Mouse (Mus musculus) intestine, postnatal 0 days (tissue): ENCODE measurements around the gene Vpreb2. TPM values are rescaled to one million over a fixed set of nuclear protein-coding genes. Genes with fewer than 3 reads are reported as not detected.
A peak's percentile ranks its signal among the peaks of the same experiment; 100 is the strongest.
"Not testable (repeated sequence)": the region's sequence is repeated elsewhere in the genome, so short reads cannot be mapped to it uniquely, and the experiment has no call there.

Source experiments
- ATAC-seq: fragments of 200-750 bp; cut with Nextera tagmentation; 2 replicates; pipeline ENCODE4 v1.8.0; 2017; ENCODE audit warnings: mild to moderate bottlenecking, moderate TSS enrichment, moderate library complexity
- H3K27ac ChIP-seq: fragments of 300-500 bp; sonication (generic); 2 replicates; pipeline ENCODE4 v1.5.1; 2014; ENCODE audit warnings: mild to moderate bottlenecking, low read depth, low read length, moderate library complexity
- H3K27me3 ChIP-seq: fragments of 300-500 bp; sonication (generic); replicated peaks from 2 replicates; pipeline ENCODE4 v1.6.1; 2014; ENCODE audit warnings: low read length, mixed read lengths; ENCODE audit not compliant: control insufficient read depth, insufficient read depth
- H3K36me3 ChIP-seq: fragments of 300-500 bp; sonication (generic); 2 replicates; pipeline ENCODE4 v1.6.1; 2014; ENCODE audit warnings: mild to moderate bottlenecking, moderate library complexity; ENCODE audit not compliant: control insufficient read depth, insufficient read depth
- H3K4me1 ChIP-seq: fragments of 300-500 bp; sonication (generic); replicated peaks from 2 replicates; pipeline ENCODE4 v1.6.1; 2014; ENCODE audit warnings: antibody characterized with exemption, low read length, mixed read lengths; ENCODE audit not compliant: control insufficient read depth, insufficient read depth
- H3K4me2 ChIP-seq: fragments of 300-500 bp; sonication (generic); replicated peaks from 2 replicates; pipeline ENCODE4 v1.6.1; 2014; ENCODE audit warnings: low read depth, mild to moderate bottlenecking, moderate library complexity
- H3K4me3 ChIP-seq: fragments of 300-500 bp; sonication (generic); 2 replicates; pipeline ENCODE4 v1.5.1; 2014; ENCODE audit warnings: low read depth, low read length
- H3K9ac ChIP-seq: fragments of 300-500 bp; sonication (generic); 2 replicates; pipeline ENCODE4 v1.6.1; 2014; ENCODE audit warnings: mild to moderate bottlenecking, low read depth, low read length
- H3K9me3 ChIP-seq: fragments of 300-500 bp; sonication (generic); 2 replicates; pipeline ENCODE4 v1.6.1; 2016; ENCODE audit warnings: mixed run types; ENCODE audit not compliant: control insufficient read depth
- CTCF ChIP-seq: sonication (generic); IDR thresholded peaks from 2 replicates; pipeline ENCODE4 v1.5.1; 2016; ENCODE audit warnings: low read depth, mild to moderate bottlenecking, control low read depth, antibody characterized with exemption, moderate library complexity
- WGBS: fragments of 180-500 bp; shearing (Covaris S2); extraction: QIAGEN DNeasy Blood & Tissue Kit; methylation state at CpG from one replicate; pipeline ENCODE4 v1.1.7; 2014; 5-methylcytosine and 5-hydroxymethylcytosine counted together
- polyA plus RNA-seq: library from polyadenylated mRNA; unstranded; fragments of >200 nt; fragmentation: Nextera tagmentation; extraction: Ambion mirVana; gene quantifications from 2 replicates; pipeline ENCODE4 v1.2.1, GENCODE M21; 2015

Vpreb2 gene
- polyA plus RNA-seq, 1 experiment from 2014 or later, result not detected

DNA sequence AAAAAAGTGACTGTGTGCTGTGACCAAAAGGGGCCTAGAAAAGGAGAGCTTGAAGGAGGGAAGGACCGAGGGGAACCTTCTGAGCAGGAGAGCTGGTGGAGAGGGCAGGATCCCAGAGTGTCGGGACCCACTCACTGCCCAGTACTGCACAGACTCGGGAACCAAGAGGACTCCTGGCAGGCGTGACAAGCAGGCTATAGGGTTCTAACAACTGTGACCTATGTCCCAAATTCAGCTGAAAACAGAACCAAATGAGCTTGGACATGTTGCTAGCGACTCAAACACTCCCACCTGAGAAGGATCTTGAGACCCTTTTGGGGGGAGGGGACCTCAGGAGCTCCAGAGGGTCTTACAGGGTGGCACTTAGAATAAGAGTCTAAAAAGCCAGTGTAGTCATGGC, 4.8 kb downstream of the Vpreb2 start:
- Histone ChIP-seq H3K9me3 (0 out of 2 replicates have a peak, but pooled peaks cover 5% of the 10 kb centered on the region), H3K36me3 (no peaks in the 10 kb centered on the region), H3K4me1 (no peaks in the 10 kb centered on the region), H3K27me3 (no peaks in the 10 kb centered on the region), H3K9ac (no peak overlapping the region), H3K4me3 (no peak overlapping the region), H3K4me2 (no peak overlapping the region), H3K27ac (no peak overlapping the region)
- no peak for ATAC-seq
- TF ChIP-seq CTCF, result no peak
- WGBS, result 67% methylated on average over 5 of the region's 5 CpGs

DNA sequence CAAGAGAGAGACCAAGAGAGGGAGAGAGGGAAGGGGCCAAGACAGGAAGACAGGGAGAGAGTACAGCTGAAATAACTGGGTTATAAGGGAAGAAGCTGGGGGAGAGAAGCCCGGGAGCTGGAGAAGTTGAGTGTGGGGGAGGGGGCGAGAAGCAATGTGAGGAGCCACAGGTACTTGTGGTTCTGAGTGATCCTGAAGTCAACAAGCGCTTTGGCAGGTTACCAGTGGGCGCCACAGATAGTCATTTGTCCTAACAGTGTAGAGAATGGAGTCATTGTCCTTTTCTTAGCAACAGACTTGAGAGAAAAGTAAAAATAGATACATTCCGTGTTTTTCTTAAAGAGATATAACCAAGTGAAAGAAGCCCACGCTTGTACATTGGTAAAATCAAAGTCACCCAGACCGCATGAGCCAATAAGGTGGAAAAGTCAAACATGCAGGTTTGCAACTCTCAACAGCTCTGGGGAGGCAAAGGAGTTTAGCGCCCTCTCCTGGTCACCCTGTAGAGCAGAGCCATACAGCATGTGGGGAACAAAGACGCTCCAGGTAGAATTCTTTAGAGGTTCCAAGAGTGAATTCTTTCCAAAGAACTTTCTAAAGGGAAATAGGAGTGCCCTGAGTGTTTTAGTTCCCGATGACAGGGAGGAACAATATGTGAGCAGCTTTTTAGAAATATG, 6.4 kb downstream of the Vpreb2 start:
- peak; percentile 68 for ATAC-seq
- no peaks in the 10 kb centered on the region for H3K36me3 ChIP-seq
- no peak overlapping the region for H3K4me3 ChIP-seq
- H3K9ac ChIP-seq, result no peak overlapping the region
- no peaks in the 10 kb centered on the region for H3K4me1 ChIP-seq
- H3K27me3 ChIP-seq, result no peaks in the 10 kb centered on the region
- WGBS, result 52% methylated on average over 10 of the region's 10 CpGs
- no peak overlapping the region for H3K27ac ChIP-seq
- 0 out of 2 replicates have a peak, but pooled peaks cover 9% of the 10 kb centered on the region for H3K9me3 ChIP-seq
- no peak overlapping the region for H3K4me2 ChIP-seq
- peak; percentile 90 for TF ChIP-seq CTCF

DNA sequence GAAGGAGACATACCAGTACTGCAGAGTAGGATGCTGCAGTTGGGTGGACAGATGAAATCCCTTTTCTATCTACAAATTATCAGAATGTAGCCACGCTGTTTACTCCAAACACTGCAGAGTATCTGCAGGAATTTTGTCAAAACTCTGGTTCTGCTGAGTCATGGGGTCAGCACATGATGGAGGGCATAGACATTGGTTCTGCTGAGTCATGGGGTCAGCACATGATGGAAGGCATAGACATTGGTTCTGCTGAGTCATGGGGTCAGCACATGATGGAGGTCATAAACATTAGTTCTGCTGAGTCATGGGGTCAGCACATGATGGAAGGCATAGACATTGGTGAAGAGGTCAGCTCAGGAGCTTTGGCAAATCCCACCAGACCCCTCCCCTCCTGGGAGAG, 7.5 kb downstream of the Vpreb2 start:
- 90% methylated on average over 1 of the region's 1 CpGs for WGBS
- H3K27me3 ChIP-seq, result no peaks in the 10 kb centered on the region
- TF ChIP-seq CTCF, result no peak
- no peak overlapping the region for H3K27ac ChIP-seq
- 0 out of 2 replicates have a peak, but pooled peaks have one; percentile 4 for ATAC-seq
- no peaks in the 10 kb centered on the region for H3K4me1 ChIP-seq
- H3K36me3 ChIP-seq, result no peaks in the 10 kb centered on the region
- no peak overlapping the region for H3K4me3 ChIP-seq
- H3K9me3 ChIP-seq, result 0 out of 2 replicates have a peak, but pooled peaks cover 9% of the 10 kb centered on the region
- no peak overlapping the region for H3K9ac ChIP-seq
- no peak overlapping the region for H3K4me2 ChIP-seq

DNA sequence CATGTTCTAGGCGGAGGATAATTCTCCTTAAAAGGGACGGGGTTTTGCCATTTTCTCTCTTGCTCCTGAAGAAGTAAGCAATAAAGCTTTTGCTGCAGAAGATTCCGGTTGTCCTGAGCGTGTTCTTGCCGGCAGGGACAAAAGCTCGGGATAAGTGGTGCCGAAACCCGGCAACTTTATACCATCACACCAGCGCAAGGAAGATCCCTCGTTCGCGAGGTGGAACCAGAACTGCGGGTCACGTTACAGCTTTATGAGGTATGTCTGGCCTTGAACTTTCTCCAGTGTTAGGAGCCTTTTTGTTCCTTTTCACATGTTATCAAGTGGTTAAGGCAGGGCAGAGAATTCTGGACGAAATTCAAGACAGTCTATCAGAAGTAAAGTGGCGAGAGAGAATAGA, 12.1 kb downstream of the Vpreb2 start:
- not testable (repeated sequence) for H3K4me3 ChIP-seq, ATAC-seq, H3K36me3 ChIP-seq, H3K9me3 ChIP-seq, H3K4me1 ChIP-seq, H3K27me3 ChIP-seq, H3K9ac ChIP-seq, H3K27ac ChIP-seq, H3K4me2 ChIP-seq
- 98% methylated on average over 16 of the region's 16 CpGs for WGBS

DNA sequence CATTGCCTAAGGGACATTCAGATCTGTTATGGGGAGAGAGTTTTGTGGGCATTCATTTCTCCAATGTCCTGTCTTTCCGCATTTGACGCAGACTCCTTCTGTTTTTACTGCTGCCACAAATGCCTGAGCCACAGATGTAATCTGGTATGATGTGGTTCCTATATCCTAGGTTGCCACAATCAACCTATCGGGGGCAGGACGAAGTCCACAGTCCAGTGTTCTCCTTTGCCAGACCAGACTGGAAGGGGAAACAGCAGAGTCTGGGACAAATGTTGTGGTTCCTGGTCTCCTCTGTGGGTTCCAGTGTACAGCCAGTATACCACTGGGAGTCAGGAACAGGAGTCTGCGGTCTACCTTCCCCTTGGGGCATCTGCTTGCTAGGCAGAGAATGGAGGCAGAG, 19.4 kb downstream of the Vpreb2 start:
- 68% methylated on average over 5 of the region's 5 CpGs for WGBS
- Histone ChIP-seq H3K36me3 (no peaks in the 10 kb centered on the region), H3K9me3 (no peaks in the 10 kb centered on the region), H3K27ac (no peak overlapping the region), H3K4me3 (no peak overlapping the region), H3K27me3 (no peaks in the 10 kb centered on the region), H3K4me1 (no peaks in the 10 kb centered on the region), H3K9ac (no peak overlapping the region), H3K4me2 (no peak overlapping the region)
- TF ChIP-seq CTCF, result no peak
- ATAC-seq, result peak; percentile 63

DNA sequence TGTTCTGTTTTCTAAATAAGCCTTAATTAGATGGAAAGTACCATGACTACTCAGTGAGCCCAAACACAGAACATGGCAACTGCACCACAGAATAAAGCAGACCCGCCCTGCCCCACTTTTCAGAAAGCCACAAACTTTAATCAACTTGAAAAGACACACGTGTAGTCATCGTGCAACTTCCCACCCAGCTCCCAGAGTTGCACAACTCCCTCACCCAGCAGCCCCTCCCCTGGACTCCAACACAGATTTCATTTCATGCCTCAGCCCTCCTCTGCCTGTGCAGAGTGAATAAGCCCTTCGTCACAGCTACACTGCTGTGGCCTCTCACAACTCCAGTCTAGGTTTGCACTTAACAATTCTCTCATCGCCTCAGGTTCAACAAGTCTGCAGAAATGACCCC, 24.4 kb downstream of the Vpreb2 start:
- TF ChIP-seq CTCF, result no peak
- H3K4me2 ChIP-seq, result no peak overlapping the region
- ATAC-seq, result no peak
- H3K4me3 ChIP-seq, result no peak overlapping the region
- 68% methylated on average over 5 of the region's 5 CpGs for WGBS
- no peak overlapping the region for H3K9ac ChIP-seq
- no peaks in the 10 kb centered on the region for H3K4me1 ChIP-seq
- no peaks in the 10 kb centered on the region for H3K27me3 ChIP-seq
- H3K36me3 ChIP-seq, result no peaks in the 10 kb centered on the region
- no peaks in the 10 kb centered on the region for H3K9me3 ChIP-seq
- H3K27ac ChIP-seq, result no peak overlapping the region
